Mouse (Mus musculus) right cerebral cortex, postnatal 14 days (tissue): Measurements from ENCODE around the gene Emc4.

ENCODE experiments used
- DNase-seq: peaks from one replicate; pipeline ENCODE4 v3.0.0; 2022

Gene Emc4

DNA sequence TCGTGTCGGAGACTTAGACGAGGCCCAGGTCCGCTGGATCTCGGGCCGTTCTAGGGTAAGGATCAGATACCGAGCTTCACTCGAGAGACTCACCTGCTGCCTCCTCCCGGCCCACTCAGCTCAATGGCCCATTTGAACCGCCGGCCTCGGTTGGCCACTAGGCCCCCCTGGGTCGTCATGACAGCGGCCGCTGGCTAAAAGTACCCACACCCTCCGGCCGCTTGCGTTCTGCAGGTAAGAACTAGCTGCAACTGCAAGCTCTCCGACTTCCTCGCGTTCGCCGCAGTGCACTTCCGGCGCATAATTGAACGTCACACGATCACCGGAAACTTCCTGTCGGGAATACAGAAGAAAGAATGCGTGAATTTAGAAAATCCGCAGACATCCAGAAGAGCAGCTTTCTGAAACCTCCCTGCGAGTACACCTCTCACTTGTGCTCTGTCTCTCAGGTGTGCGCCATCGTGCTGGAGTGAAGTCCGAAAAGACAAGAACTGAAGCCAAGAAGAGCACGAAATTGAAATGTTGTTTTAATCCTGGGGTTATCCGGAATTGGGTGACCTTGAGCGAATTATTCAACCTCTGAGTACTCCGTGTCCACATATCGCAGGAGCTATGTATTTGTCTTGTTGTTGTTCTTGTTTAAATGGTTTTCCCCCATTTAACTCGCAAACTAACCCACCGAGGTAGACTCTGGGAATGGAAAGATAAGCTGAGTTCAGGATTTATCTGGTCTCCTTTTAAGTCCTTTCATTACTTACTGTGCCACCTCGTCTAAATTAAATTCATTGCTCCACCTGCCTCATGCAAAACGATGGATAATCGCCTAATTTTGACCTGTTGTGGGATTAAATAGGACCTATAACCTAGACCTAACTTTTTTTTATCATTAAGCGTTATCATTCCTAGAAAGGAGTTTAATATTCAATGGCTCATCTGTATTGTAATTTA is at the start of gene Emc4:
Gene Emc4 (minus strand): TSS at position 302 of the 948 bp plus-strand sequence.
- DNase-seq, result peak; percentile 91

- no peak for DNase-seq
These were observed 39.2 kb upstream of the Emc4 start for GRCm38 (mm10) chr2:112407030-112407429.

DNA sequence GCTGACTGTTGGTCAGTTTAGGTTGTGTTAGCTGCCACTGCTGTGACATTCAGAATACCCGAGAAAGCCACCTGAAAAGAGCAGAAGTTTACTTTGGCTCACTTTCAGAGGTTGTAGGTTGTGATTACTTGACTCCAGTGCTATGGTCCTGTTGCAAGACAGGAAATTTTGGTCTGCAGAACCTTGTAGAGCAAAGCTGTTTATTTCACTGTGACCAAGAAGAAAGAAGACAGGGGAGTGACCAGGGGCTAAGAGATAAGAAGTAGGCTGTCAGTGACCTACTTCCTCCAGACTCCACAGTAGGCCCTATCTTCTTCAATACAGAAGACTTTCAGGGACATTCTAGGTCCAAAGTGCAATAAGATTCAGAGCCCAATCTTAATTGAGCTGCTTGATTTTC is 28.8 kb upstream of the Emc4 start:
- no peak for DNase-seq

GRCm38 (mm10) chr2:112393958-112394357 is 26.1 kb upstream of the Emc4 start:
- no peak for DNase-seq

DNA sequence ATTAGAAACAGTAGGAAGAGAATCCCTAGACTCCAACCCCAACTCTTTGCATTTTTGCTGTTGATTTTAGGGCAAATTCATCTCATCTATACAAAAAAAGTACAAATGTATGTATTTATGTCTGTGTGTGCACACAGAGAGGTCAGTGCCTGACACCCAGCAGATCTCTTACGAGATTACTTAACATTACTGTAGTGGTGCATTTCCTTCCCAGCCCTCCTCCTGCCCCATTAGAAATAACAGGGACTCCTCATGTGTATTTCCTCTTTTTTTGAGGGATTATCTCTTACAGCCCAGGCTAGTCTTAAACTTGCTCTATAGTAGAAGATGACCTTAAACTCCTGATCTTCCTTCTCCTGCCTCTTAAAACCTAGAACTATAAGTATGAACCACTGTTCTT is 24.9 kb upstream of the Emc4 start:
- DNase-seq, result no peak

DNA sequence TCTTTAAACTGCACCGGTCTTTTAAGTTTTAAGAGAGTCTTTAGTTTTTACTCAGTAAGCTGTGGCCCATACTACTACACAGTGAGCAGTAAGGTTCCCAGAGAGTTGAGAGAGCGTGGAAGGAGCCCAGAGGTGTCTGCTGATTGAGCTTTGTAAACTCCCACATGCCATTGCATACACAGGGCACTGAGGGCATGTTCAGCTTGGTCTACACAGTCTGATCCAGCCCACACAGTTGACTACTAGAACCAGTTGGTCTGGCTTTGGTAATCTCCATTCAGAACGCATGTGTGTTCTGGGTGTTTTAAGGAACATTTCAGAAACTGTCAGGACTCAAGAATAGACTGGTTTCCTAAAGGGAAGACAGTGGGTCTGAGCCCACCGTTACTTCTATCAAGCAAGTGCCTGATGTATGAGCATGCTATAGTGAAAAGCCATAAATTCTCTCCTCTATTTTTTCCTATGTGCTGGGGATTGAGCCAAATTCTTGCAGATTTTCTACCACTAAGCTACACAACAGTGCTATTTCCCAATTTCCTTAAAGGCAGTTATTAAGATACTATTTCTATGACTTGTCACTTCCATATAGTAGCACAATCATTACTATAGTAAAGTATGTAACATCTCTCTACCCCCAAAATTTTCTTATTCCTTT is 23.6 kb upstream of the Emc4 start:
- no peak for DNase-seq

GRCm38 (mm10) chr2:112390843-112391242 is 23.0 kb upstream of the Emc4 start:
- no peak for DNase-seq

DNA sequence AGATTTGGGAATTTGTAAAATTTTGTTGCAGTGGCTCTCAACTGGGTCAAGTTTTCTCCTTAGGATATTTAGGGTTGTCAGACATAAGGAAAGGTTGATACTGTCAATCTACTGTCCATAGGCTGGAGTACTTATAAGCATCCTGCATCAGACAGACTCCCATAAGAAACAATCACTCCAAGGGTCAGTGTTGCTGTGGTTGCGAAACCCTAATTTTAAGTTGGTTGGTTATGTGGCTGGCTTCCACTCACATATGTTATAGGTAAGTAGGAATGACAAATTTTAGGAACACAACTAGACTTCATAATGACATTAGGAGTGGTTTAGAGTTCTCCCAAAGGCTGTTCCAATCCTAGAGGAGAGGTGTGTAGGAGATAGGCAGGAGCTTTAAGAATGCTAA is 13.4 kb upstream of the Emc4 start:
- no peak for DNase-seq

GRCm38 (mm10) chr2:112380131-112380530 is 12.3 kb upstream of the Emc4 start:
- DNase-seq, result no peak

DNA sequence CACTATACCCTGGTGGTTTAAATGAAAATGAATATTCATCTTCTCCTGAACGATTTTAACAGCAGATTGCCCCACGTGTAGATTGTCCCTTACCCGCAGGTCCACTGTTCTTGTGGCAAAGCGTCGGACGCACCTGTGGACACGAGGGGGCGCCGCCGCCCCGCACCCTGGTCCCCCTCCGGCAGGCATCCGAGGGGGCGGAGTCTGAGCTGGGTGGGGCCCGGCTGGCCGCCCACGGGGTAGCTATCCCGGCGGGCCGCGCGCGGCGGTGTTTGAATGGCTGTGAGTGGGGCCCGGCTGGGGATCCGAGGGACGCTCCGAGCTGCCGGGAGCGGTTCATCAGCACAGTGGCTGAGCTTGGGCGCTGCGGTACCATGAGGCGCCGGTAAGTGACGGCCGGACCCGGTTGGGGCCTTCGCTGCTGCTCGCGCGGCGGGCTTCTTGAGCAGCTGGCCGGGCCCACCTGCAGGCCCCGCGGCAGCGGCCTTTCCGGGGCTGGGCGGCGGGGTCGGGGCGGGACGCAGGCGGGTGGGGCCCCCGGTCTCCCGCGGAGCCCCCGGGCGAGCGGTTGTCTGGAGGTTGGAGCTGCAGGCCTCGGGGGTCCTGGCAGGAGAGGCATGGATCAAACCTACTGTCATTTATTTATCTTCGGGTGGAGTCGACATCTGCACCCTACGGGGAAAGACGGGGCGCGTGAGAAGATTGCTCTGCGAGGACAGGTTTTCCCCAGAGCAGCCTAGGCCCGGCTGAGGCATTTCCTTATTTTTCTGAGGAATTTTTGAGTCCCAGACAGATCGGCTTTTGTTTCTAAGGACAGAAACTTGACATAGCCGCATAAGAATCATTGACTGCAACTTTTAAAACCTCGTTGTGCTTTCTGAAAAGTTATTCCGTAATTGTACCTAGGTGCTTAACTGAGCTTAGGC is 11.4 kb upstream of the Emc4 start, which contains the start of gene Katnbl1:
Gene Katnbl1 (plus strand): TSS at position 239 of the 926 bp plus-strand sequence.
- DNase-seq, result peak; percentile 92

DNA sequence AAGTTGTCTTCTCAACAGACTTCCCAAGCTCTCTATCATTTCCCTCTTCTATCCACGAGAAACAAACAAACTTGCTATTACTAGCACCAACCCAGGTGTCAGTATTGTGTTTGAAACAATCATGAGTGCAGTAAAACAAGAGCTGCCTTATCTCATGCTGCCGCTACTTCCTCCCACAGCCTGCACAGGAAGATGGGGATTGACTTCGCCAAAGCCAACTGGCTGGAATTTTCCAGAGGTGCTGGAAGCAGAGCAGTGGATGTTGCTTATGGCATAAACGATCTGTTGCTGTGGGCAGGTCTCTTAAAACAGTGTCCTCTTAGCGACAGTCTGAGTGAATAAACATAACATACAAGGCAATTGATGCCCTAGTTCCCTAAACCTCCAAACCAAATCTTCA is 6.8 kb upstream of the Emc4 start:
- DNase-seq, result no peak

GRCm38 (mm10) chr2:112373141-112373540 is 5.3 kb upstream of the Emc4 start:
- DNase-seq, result no peak

DNA sequence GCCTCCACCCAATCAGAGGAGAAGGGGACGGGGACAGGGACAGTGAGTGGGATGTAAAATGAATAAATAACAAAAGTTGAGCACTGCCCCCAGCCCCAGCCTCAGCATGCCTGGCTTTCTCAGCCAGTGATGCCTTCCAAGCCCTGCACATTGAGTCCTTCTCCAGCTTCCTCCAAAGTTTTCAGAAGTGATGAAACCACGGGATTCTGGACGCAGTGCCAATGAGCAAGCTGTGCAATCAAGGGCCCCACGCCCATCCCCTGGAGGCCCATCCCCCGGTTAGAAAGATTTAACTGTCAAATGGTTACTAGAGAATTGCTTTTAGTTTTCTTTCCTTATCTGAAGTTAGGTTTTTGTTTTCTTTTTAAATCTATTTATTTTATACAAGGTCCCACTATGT is 2.1 kb upstream of the Emc4 start:
- DNase-seq, result no peak

DNA sequence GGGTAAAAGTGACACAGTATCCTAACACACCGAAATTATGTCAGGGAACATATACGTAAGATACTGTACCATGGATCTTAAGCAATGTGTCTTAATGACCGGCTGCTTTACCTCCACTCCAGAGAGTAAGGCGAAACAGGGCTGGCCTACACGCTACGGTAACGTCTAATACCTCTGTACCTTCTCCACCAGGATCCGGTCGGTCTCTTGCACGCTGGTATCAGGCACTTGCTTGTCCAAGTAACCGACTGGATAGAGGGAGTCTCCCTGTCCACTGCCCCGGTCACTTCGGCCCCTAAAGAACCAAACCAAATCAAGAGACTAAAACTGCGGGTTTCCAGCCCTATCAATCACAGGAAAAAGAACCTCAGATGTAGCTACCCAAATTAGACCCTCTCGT is 605 bp downstream of the Emc4 start:
- DNase-seq, result peak; percentile 10

DNA sequence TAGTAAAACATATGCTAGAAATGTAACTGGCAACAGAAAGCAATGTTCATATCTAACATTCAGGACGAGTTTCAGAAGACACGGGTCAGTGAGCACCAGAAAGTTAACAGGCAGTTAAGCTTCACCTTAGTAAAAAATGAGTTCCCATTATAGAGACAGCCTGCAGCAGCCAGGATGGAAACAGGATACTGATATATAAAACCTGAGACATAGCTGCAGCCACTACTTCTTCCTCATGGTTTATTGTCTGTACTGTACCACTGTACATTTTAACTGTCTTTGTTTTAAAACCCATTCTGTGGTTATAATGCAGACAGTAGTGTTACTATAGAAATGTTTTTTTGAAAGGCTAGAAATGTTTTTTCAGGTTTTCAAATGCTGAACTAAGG is 7.1 kb downstream of the Emc4 start:
- no peak for DNase-seq

- DNase-seq, result no peak
These were observed 7.6 kb downstream of the Emc4 start for GRCm38 (mm10) chr2:112360012-112360780.

GRCm38 (mm10) chr2:112359611-112360010 is 8.2 kb downstream of the Emc4 start:
- DNase-seq, result no peak

DNA sequence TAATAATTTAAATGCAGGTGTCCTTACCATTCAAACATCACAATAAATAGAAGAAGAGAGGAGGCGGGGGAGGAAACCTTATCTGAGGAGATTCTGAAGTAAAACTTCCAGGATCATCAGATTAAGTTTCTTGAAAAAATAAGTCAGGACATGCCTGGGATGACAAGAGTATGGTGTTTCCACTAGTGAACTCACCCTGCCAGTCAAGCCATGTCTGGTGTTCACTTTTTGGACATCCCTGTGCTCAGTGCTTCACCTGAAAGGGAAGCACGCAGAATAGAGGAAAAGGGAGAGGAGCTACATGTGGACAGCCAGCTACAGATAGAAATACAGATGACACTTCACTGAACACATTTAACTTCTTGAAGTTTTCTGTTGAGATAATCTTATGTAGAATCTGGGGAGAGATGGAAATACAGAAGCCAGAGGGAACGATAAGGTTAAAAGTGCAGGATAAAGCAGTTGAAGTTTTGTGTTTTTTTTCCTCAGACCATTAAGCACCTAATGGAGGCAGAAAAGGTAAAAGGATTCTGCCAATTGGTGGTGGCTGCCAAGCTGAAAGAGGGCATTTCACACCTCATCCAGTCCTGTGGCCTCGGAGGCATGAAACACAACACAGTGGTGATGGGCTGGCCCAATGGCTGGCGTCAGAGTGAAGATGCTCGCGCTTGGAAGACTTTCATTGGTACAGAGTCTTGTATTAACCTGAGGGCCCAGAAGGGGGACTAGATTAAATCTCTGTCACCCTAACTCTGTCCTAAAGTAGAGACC is 14.0 kb downstream of the Emc4 start:
- DNase-seq, result no peak

- no peak for DNase-seq
These were observed 19.6 kb downstream of the Emc4 start for GRCm38 (mm10) chr2:112348246-112348645.

- DNase-seq, result no peak
These were observed 26.7 kb downstream of the Emc4 start for GRCm38 (mm10) chr2:112341117-112341516.

GRCm38 (mm10) chr2:112339736-112340135 is 28.1 kb downstream of the Emc4 start:
- no peak for DNase-seq
